Mouse (Mus musculus): ENCODE measurements around the gene Bmp10. TPM values are rescaled to one million over a fixed set of nuclear protein-coding genes. Genes with fewer than 3 reads are reported as not detected.
A peak's percentile ranks its signal among the peaks of the same experiment; 100 is the strongest.

The Bmp10 gene
- total and polyA plus RNA-seq, 2 experiments: 1.7 to 4.0 TPM

GRCm38 (mm10) chr6:87401456-87401855 lies 27.3 kb upstream of the Bmp10 start:
- Histone ChIP-seq H3K27me3 (ENCODE audit: control insufficient read depth, insufficient read depth, low read length) (no peaks in the 10 kb centered on the region), H3K36me3 (ENCODE audit: control insufficient read depth, insufficient read depth, low read length) (no peaks in the 10 kb centered on the region), H3K9ac (ENCODE audit: low read depth, low read length) (no peak overlapping the region), H3K4me1 (ENCODE audit: control insufficient read depth, insufficient read depth, low read length) (no peaks in the 10 kb centered on the region; the same call in 1 of the 2 replicates), H3K4me3 (ENCODE audit: insufficient read depth, low read depth, low read length) (no peak overlapping the region), H3K27ac (replicated peaks; ENCODE audit: insufficient read depth, low read depth, low read length) (no peak overlapping the region), H3K79me2 (ENCODE audit: control insufficient read depth, insufficient read depth, low read length) (no peaks in the 10 kb centered on the region)
- TF ChIP-seq POLR2A (IDR thresholded peaks at IDR 0.05; ENCODE audit: extremely low read depth, insufficient read depth, low read length) (no peak), CTCF (IDR thresholded peaks at IDR 0.05; ENCODE audit: low read depth, low read length) (no peak)
- WGBS: 76% methylated on average over 6 of the region's 6 CpGs
- DNase-seq (ENCODE audit: extremely low read depth, low read depth, low spot score): no peak

GRCm38 (mm10) chr6:87412011-87412410 lies 16.8 kb upstream of the Bmp10 start:
- no peak overlapping the region for H3K9ac ChIP-seq (ENCODE audit: low read depth, low read length)
- no peak overlapping the region for H3K4me3 ChIP-seq (ENCODE audit: insufficient read depth, low read depth, low read length)
- no peak overlapping the region for H3K27ac ChIP-seq (replicated peaks; ENCODE audit: insufficient read depth, low read depth, low read length)
- WGBS: 79% methylated on average over 3 of the region's 3 CpGs
- H3K79me2 ChIP-seq (ENCODE audit: control insufficient read depth, insufficient read depth, low read length): no peaks in the 10 kb centered on the region
- no peaks in the 10 kb centered on the region for H3K36me3 ChIP-seq (ENCODE audit: control insufficient read depth, insufficient read depth, low read length)
- no peak for DNase-seq (ENCODE audit: extremely low read depth, low read depth, low spot score)
- TF ChIP-seq CTCF (IDR thresholded peaks at IDR 0.05; ENCODE audit: low read depth, low read length): no peak
- no peak for TF ChIP-seq POLR2A (IDR thresholded peaks at IDR 0.05; ENCODE audit: extremely low read depth, insufficient read depth, low read length)
- H3K27me3 ChIP-seq (ENCODE audit: control insufficient read depth, insufficient read depth, low read length): no peaks in the 10 kb centered on the region
- no peaks in the 10 kb centered on the region for H3K4me1 ChIP-seq (ENCODE audit: control insufficient read depth, insufficient read depth, low read length)

GRCm38 (mm10) chr6:87422304-87422703 lies 6.5 kb upstream of the Bmp10 start:
- no peak for TF ChIP-seq CTCF (IDR thresholded peaks at IDR 0.05; ENCODE audit: low read depth, low read length)
- TF ChIP-seq POLR2A (IDR thresholded peaks at IDR 0.05; ENCODE audit: extremely low read depth, insufficient read depth, low read length): no peak
- Histone ChIP-seq H3K9ac (ENCODE audit: low read depth, low read length) (no peak overlapping the region), H3K79me2 (ENCODE audit: control insufficient read depth, insufficient read depth, low read length) (no peaks in the 10 kb centered on the region), H3K27ac (replicated peaks; ENCODE audit: insufficient read depth, low read depth, low read length) (no peak overlapping the region; the same call in 1 of the 2 replicates), H3K4me3 (ENCODE audit: insufficient read depth, low read depth, low read length) (no peak overlapping the region), H3K4me1 (ENCODE audit: control insufficient read depth, insufficient read depth, low read length) (0 out of 2 replicates have a peak, but pooled peaks cover 2% of the 10 kb centered on the region), H3K27me3 (ENCODE audit: control insufficient read depth, insufficient read depth, low read length) (no peaks in the 10 kb centered on the region), H3K36me3 (ENCODE audit: control insufficient read depth, insufficient read depth, low read length) (no peaks in the 10 kb centered on the region)
- 61% methylated on average over 7 of the region's 7 CpGs for WGBS
- no peak for DNase-seq (ENCODE audit: extremely low read depth, low read depth, low spot score)

- Histone ChIP-seq H3K79me2 (ENCODE audit: control insufficient read depth, insufficient read depth, low read length) (no peaks in the 10 kb centered on the region), H3K4me1 (ENCODE audit: control insufficient read depth, insufficient read depth, low read length) (0 out of 2 replicates have a peak, but pooled peaks cover 2% of the 10 kb centered on the region), H3K9ac (ENCODE audit: low read depth, low read length) (no peak overlapping the region), H3K36me3 (ENCODE audit: control insufficient read depth, insufficient read depth, low read length) (no peaks in the 10 kb centered on the region), H3K4me3 (ENCODE audit: insufficient read depth, low read depth, low read length) (no peak overlapping the region), H3K27me3 (ENCODE audit: control insufficient read depth, insufficient read depth, low read length) (no peaks in the 10 kb centered on the region), H3K27ac (replicated peaks; ENCODE audit: insufficient read depth, low read depth, low read length) (no peak overlapping the region)
- WGBS: 65% methylated on average over 19 of the region's 19 CpGs
- DNase-seq (ENCODE audit: extremely low read depth, low read depth, low spot score): no peak
- TF ChIP-seq POLR2A (IDR thresholded peaks at IDR 0.05; ENCODE audit: extremely low read depth, insufficient read depth, low read length) (no peak), CTCF (IDR thresholded peaks at IDR 0.05; ENCODE audit: low read depth, low read length) (no peak)
These were observed 4.6 kb upstream of the Bmp10 start for GRCm38 (mm10) chr6:87424037-87424816.

- 55% methylated on average over 5 of the region's 5 CpGs for WGBS
- Histone ChIP-seq H3K4me1 (ENCODE audit: control insufficient read depth, insufficient read depth, low read length) (0 out of 2 replicates have a peak, but pooled peaks cover 2% of the 10 kb centered on the region), H3K4me3 (ENCODE audit: insufficient read depth, low read depth, low read length) (no peak overlapping the region)
These were observed 1.8 kb upstream of the Bmp10 start for GRCm38 (mm10) chr6:87426954-87427353.

GRCm38 (mm10) chr6:87427616-87428015 lies 1.2 kb upstream of the Bmp10 start:
- H3K27me3 ChIP-seq (ENCODE audit: control insufficient read depth, insufficient read depth, low read length): no peaks in the 10 kb centered on the region
- no peak overlapping the region for H3K9ac ChIP-seq (ENCODE audit: low read depth, low read length)
- WGBS: 68% methylated on average over 8 of the region's 8 CpGs
- no peaks in the 10 kb centered on the region for H3K36me3 ChIP-seq (ENCODE audit: control insufficient read depth, insufficient read depth, low read length)
- 0 out of 2 replicates have a peak, but pooled peaks cover 2% of the 10 kb centered on the region for H3K4me1 ChIP-seq (ENCODE audit: control insufficient read depth, insufficient read depth, low read length)
- H3K27ac ChIP-seq (replicated peaks; ENCODE audit: insufficient read depth, low read depth, low read length): no peak overlapping the region
- no peak overlapping the region for H3K4me3 ChIP-seq (ENCODE audit: insufficient read depth, low read depth, low read length)
- H3K79me2 ChIP-seq (ENCODE audit: control insufficient read depth, insufficient read depth, low read length): no peaks in the 10 kb centered on the region
- TF ChIP-seq POLR2A (IDR thresholded peaks at IDR 0.05; ENCODE audit: extremely low read depth, insufficient read depth, low read length) (no peak), CTCF (IDR thresholded peaks at IDR 0.05; ENCODE audit: low read depth, low read length) (no peak)
- peak; percentile 8 for DNase-seq (ENCODE audit: extremely low read depth, low read depth, low spot score)

More at GRCm38 (mm10) chr6:87426954-87427353, 1.8 kb upstream of the Bmp10 start:
- peak; percentile 55 for DNase-seq (ENCODE audit: extremely low read depth, low read depth, low spot score)
- Histone ChIP-seq H3K27me3 (ENCODE audit: control insufficient read depth, insufficient read depth, low read length) (no peaks in the 10 kb centered on the region), H3K36me3 (ENCODE audit: control insufficient read depth, insufficient read depth, low read length) (no peaks in the 10 kb centered on the region), H3K79me2 (ENCODE audit: control insufficient read depth, insufficient read depth, low read length) (no peaks in the 10 kb centered on the region), H3K27ac (replicated peaks; ENCODE audit: insufficient read depth, low read depth, low read length) (no peak overlapping the region), H3K9ac (ENCODE audit: low read depth, low read length) (no peak overlapping the region)
- TF ChIP-seq CTCF (IDR thresholded peaks at IDR 0.05; ENCODE audit: low read depth, low read length) (no peak), POLR2A (IDR thresholded peaks at IDR 0.05; ENCODE audit: extremely low read depth, insufficient read depth, low read length) (no peak)

Data from liver, adult 2 months (tissue).